Mouse (Mus musculus): ENCODE measurements around the gene G6pc2.

- TF ChIP-seq POLR2A (IDR thresholded peaks at IDR 0.05; ENCODE audit: borderline replicate concordance, low read depth, low read length): no peak
- no peak for TF ChIP-seq CTCF (IDR thresholded peaks at IDR 0.05; ENCODE audit: low read depth, low read length)
Observed at GRCm38 (mm10) chr2:69189222-69189621, 21.7 kb upstream of the G6pc2 start.
